Mouse (Mus musculus): ENCODE measurements around the gene Tex35.
A peak's percentile ranks its signal among the peaks of the same experiment; 100 is the strongest.

The Tex35 gene

DNA sequence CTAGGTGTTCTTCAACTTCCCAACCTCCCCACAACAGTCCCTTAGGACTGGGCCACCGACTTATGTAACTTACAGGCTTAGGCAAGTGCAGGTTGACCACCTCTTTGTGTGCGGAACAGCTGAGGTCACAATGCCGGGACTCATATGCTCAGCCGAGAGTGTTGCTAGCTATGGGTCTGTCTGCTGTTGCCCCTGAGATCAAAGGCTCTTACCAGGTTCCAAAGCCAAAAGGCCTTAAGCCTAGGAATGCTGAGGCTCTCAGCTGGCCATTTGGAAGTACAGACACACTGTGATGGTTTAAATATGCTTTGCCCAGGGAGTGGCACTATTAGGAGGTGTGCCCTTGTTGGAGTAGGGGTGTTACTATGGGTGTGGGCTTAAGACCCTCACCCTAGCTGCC is at the start of gene Tex35:
Gene Tex35, minus strand, starts transcription at position 101 of the 400 bp plus-strand sequence.
- DNase-seq (ENCODE audit: low spot score in 2 of 2) = no peak

DNA sequence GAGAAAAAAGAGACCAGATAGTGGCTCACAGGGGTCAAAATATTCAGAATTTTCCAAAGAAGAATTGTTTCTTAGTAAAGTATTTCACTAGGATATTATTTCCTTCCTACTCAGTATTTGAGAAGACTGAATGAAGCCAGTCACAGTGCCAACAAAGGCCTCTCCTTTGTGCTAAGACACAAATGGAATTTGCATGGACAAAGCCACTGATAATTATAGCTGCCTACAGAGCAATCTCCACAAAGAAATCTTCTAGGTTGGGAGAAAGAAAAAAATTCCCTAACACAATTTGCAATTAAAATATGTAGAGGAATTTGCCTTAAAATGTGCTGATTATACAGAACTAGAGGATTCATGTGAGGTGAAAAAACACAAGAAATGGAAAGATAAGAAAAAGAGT is 45.3 kb upstream of the Tex35 start:
- DNase-seq (ENCODE audit: low spot score in 2 of 2) = no peak

DNA sequence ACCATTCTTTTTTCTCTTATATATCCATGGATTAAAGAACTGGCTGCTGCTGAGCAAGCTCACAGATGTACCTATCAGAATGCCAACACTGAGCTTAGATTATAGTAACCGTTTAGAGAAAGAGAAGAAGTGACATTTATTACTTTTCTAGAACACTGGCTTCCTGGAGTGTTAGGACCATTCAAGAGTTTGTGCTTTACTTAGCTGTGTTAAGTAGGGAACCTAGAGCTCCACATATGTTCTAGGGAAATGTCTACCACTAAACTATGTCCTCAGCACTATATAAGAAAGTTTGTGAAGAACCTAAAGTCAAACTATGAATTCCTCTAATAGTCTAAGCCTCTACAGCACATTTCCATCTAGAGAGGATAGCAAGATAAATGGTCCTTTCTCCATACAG is 41.6 kb upstream of the Tex35 start:
- DNase-seq (ENCODE audit: low spot score in 2 of 2) = no peak

DNA sequence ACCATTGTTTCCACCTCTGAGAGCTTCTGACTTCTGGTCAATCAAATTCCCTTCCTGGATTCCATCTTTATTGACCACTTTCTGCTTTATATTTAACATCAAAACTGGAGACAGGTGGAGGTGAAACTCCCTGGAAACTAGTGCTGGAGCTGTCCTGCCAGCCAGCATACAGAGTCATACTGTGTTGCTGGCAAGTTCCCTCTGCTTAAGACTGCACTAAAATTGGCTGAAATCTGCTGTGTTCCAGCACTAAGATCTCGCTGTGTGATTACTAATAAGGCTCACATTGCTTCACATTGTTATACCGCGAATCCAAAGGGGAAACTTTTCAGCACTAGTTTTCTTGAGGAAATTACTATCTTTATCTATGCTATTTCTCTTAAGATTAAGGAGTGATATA is 36.1 kb upstream of the Tex35 start:
- DNase-seq (ENCODE audit: low spot score in 2 of 2) = no peak

DNA sequence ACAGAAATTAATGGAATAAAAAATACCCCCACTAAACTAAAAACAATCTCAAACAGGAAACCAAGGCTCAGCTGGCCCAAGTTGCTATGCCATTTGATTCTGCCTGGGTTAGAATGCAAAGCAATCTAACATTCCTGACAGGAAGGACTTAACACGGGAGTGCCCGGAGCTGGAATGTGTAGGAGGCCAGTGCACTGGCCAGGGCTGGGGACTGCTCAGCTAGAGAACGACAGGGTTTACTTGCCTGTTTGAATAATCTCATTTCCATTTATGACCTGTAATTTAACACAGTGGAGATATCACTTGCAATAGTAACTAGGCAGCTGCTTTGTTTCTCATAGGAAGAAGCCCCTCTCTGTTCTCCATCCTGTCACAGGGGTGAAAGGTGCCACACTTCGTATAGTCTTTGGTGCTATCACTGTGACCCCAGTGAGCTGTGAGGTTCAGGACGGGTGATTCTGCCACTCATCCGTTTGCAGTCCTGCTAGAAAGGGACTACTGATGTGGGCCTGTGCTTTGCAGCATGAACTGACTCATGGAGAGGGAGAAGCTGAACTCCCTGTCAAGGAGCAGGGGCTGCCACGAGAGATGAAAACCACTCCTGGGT is 34.9 kb upstream of the Tex35 start:
- no peak for DNase-seq (ENCODE audit: low spot score in 2 of 2)

GRCm38 (mm10) chr1:157141014-157141413 is 32.5 kb upstream of the Tex35 start:
- no peak for DNase-seq (ENCODE audit: low spot score in 2 of 2)

GRCm38 (mm10) chr1:157137854-157138241 is 29.4 kb upstream of the Tex35 start:
- no peak for DNase-seq (ENCODE audit: low spot score in 2 of 2)

- no peak for DNase-seq (ENCODE audit: low spot score in 2 of 2)
Observed at GRCm38 (mm10) chr1:157137132-157137853, 28.8 kb upstream of the Tex35 start.

DNA sequence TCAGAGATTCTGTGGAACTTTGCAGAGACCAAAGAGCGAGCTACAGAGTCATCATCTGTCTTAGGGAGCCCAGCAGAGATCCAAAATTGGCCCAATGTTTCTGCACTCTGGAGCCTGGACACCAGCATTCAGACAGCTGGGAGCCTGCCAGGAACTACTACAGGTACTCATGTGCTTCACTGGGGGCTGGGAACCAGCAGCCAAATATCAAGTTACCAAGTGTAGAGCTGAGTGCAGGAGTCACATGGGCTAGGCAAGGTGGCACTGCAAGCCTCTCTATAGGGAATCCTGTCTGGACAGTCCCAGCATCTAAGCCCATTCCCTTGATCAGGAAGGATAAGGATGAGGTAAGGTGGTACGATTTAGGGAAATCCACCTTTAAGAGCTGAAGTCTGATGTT is 19.7 kb upstream of the Tex35 start:
- DNase-seq (ENCODE audit: low spot score in 2 of 2) = no peak

GRCm38 (mm10) chr1:157123836-157124235 is 15.4 kb upstream of the Tex35 start:
- no peak for DNase-seq (ENCODE audit: low spot score in 2 of 2)

- DNase-seq (ENCODE audit: low spot score in 2 of 2) = no peak
Observed at GRCm38 (mm10) chr1:157119168-157119567, 10.7 kb upstream of the Tex35 start.

- no peak for DNase-seq (ENCODE audit: low spot score in 2 of 2)
Observed at GRCm38 (mm10) chr1:157117440-157117839, 9.0 kb upstream of the Tex35 start.

DNA sequence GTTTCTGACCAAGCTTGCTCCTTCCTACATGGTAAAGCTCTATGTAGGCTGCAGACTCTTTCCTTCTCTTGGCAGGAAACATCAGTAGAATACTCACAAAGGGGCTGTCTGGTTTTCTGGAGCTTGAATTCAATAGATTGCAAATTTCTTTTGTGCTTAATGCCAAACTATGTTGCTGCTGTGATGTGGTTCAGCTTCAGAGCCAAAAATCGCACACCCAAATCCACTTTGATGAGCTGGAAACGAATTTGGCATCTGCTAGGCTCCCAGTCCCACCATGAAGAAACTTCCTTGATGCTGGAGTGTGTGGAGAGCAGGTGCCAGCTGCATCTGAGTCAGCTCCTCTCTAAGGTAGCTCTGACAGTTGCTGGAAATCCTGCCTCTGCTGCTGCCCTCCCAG is 6.0 kb upstream of the Tex35 start:
- no peak for DNase-seq (ENCODE audit: low spot score in 2 of 2)

GRCm38 (mm10) chr1:157110287-157110835 is 1.9 kb upstream of the Tex35 start:
- DNase-seq (ENCODE audit: low spot score in 2 of 2) = no peak

GRCm38 (mm10) chr1:157101122-157101865 is 7.2 kb downstream of the Tex35 start:
- peak; percentile 25 to 36 for DNase-seq (ENCODE audit: low spot score in 2 of 2)

DNA sequence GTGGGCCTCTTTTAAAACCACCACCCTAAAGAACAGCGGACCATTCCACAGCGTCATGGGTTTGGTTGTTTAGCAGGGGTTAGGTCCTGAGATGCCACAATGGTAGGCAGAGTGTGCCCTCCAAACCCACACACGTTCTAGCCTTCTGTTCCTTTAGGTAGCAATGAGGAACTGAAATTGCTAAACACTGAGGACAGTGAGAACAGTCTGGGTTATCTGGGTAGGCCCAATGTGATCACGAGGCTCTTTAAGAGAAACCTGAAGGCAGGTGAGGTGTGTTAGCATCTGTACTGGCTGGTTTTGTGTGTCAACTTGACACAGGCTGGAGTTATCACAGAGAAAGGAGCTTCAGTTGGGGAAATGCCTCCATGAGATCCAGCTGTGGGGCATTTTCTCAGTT is 12.9 kb downstream of the Tex35 start:
- peak in 1 of 2 experiments; percentile 14 for DNase-seq (ENCODE audit: low spot score in 2 of 2)

GRCm38 (mm10) chr1:157092622-157093021 is 15.9 kb downstream of the Tex35 start:
- DNase-seq (ENCODE audit: low spot score in 2 of 2) = no peak

- no peak for DNase-seq (ENCODE audit: low spot score in 2 of 2)
Observed at GRCm38 (mm10) chr1:157092140-157092539, 16.3 kb downstream of the Tex35 start.

DNA sequence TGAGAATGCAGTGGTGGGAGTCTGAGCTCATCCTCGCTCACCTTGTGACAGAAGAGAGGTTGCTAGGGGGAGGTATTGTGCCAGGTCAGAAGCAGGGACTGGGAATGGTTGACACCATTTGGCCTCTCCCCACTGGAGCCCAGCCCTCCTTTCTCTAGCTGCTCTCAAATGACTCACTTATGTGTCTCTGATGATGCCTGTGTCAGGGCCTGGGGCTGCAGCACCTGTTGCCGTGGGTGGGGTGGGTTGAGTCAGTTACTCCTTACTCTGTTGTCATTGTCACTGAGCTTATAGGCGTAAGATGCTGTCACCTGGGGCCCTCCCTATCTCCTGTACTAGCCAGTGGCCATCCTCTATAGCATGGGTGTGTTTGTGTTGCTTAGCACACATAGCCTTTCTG is 17.6 kb downstream of the Tex35 start:
- DNase-seq (ENCODE audit: low spot score in 2 of 2) = no peak

DNA sequence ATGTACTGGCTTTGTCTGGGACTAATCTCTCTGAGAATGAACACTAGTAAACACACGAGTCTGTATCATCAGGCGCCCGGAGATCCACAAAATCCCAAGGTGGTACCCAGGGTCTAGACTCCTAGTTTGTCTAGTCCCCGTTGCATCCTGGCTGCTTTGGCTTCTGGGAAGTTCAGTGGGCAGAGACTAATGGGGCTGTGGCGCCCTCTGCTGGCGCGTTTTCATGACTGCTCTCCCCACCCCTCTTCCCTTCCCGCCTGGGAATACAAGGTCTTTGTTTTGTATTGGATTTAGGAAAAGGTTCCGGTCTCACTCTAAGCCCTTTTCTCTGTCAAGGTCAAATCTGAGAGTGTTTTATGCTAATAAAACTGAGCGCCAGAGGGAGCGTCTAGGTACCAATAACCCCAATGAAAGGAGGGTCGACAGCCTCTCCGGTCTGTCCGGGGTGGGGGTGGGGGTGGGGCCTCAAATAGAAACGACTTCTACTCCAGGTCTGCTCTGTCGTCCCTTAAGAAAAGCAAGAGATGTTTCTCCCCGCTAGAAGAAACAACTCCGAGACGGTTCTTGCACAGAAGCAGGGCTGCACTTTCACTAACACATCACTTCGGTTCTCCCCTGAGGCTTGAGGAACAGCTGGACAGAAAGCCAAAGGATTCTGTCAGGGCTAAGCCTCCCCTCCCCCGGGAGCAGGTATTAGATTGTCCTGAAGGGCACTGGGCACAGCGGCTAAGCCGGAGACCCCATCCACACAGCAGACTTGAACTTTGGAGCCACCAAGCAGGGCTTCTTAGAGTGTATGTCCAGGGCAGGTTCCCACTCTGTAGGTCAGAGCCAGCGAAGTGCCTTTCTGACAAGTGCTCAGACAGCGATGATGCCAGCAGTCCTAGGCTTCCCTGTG is 22.1 kb downstream of the Tex35 start:
- DNase-seq (ENCODE audit: low spot score in 2 of 2) = peak in 1 of 2 experiments; percentile 23

DNA sequence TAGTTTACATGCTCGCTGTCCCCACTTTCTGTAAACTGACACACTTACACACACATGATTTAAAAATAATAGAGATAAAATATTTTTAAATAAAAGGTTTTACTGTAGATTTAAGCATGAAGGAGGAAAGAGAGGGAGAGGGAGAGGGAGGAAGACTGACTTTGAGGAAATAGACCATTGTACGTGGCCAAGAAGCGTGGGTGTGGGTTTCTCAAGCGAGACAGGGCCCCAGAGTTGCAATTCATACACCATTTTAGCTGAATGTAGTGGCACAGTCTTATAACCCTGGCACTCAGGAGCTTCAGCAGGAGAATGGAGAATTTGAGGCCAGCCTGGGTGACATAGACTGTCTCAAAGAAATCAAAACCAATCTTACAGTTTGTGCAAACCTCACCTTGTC is 25.5 kb downstream of the Tex35 start:
- DNase-seq (ENCODE audit: low spot score in 2 of 2) = peak; percentile 40 to 43

GRCm38 (mm10) chr1:157081999-157082398 is 26.5 kb downstream of the Tex35 start:
- DNase-seq (ENCODE audit: low spot score in 2 of 2) = no peak
